Mouse (Mus musculus): ENCODE results near the gene Ccdc40. TPM values are rescaled to one million over a fixed set of nuclear protein-coding genes. Genes with fewer than 3 reads are reported as not detected.

Gene Ccdc40
- polyA plus RNA-seq, 1 experiment from 2014 or later, result 6.7 TPM

GRCm38 (mm10) chr11:119191606-119192081 is 36.7 kb upstream of the Ccdc40 start:
- Histone ChIP-seq H3K9me3 (no peaks in the 10 kb centered on the region), H3K9ac (no peak overlapping the region), H3K27ac (no peak overlapping the region), H3K36me3 (0 out of 2 replicates have a peak, but pooled peaks cover under 1% of the 10 kb centered on the region), H3K4me3 (no peak overlapping the region), H3K4me2 (no peak overlapping the region), H3K27me3 (no peaks in the 10 kb centered on the region), H3K4me1 (peaks cover 51% of the 10 kb centered on the region)
- 78% methylated on average over 9 of the region's 9 CpGs for WGBS
- ATAC-seq (ENCODE audit: insufficient number of reproducible peaks, insufficient read depth, low FRiP score, low TSS enrichment, low read depth), result no peak

GRCm38 (mm10) chr11:119192176-119192575 is 36.2 kb upstream of the Ccdc40 start:
- H3K4me3 ChIP-seq, result no peak overlapping the region
- ATAC-seq (ENCODE audit: insufficient number of reproducible peaks, insufficient read depth, low FRiP score, low TSS enrichment, low read depth), result no peak
- H3K4me1 ChIP-seq, result peaks cover 47% of the 10 kb centered on the region
- no peaks in the 10 kb centered on the region for H3K9me3 ChIP-seq
- H3K36me3 ChIP-seq, result peaks cover 6% of the 10 kb centered on the region
- H3K9ac ChIP-seq, result no peak overlapping the region
- H3K27ac ChIP-seq, result no peak overlapping the region
- WGBS, result 82% methylated on average over 5 of the region's 5 CpGs
- H3K4me2 ChIP-seq, result no peak overlapping the region
- no peaks in the 10 kb centered on the region for H3K27me3 ChIP-seq

DNA sequence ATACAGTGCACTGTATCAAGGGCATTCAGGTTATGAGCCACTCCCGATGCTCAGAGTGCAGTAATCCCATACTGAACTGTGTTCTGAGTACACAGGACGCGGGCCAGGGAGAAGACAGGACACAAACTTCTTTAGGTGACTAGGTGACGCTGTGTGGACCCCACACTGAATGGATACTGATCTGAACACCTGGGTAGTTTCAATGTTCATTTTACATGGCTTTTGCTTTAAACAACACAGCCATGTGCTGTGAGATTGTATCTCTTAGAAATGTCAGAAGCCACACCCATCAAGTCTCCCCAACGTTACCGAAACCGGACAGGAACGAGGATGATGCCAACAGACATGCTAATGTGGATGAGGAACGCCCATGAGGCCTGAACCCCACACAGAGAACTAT is 35.8 kb upstream of the Ccdc40 start:
- Histone ChIP-seq H3K36me3 (peaks cover 10% of the 10 kb centered on the region), H3K9me3 (no peaks in the 10 kb centered on the region), H3K4me3 (no peak overlapping the region), H3K27ac (no peak overlapping the region), H3K27me3 (no peaks in the 10 kb centered on the region), H3K9ac (no peak overlapping the region), H3K4me2 (no peak overlapping the region), H3K4me1 (peaks cover 42% of the 10 kb centered on the region)
- no peak for ATAC-seq (ENCODE audit: insufficient number of reproducible peaks, insufficient read depth, low FRiP score, low TSS enrichment, low read depth)
- whole genome bisulfite sequencing, result 78% methylated on average over 9 of the region's 9 CpGs

GRCm38 (mm10) chr11:119197618-119198563 is 30.5 kb upstream of the Ccdc40 start:
- no peak overlapping the region for H3K9ac ChIP-seq
- 89% methylated on average over 18 of the region's 18 CpGs for WGBS
- no peak overlapping the region for H3K4me2 ChIP-seq
- peaks cover 39% of the 10 kb centered on the region for H3K36me3 ChIP-seq
- peaks cover 1% of the 10 kb centered on the region; the same call in 1 of the 2 replicates for H3K4me1 ChIP-seq
- H3K4me3 ChIP-seq, result no peak overlapping the region
- no peaks in the 10 kb centered on the region for H3K9me3 ChIP-seq
- no peak overlapping the region for H3K27ac ChIP-seq
- ATAC-seq (ENCODE audit: insufficient number of reproducible peaks, insufficient read depth, low FRiP score, low TSS enrichment, low read depth), result no peak; the same call in 1 of the 2 replicates
- H3K27me3 ChIP-seq, result no peaks in the 10 kb centered on the region

GRCm38 (mm10) chr11:119198564-119199232 is 29.7 kb upstream of the Ccdc40 start:
- ATAC-seq (ENCODE audit: insufficient number of reproducible peaks, insufficient read depth, low FRiP score, low TSS enrichment, low read depth), result no peak
- Histone ChIP-seq H3K4me3 (no peak overlapping the region), H3K27me3 (no peaks in the 10 kb centered on the region), H3K4me2 (no peak overlapping the region), H3K9ac (no peak overlapping the region), H3K4me1 (no peaks in the 10 kb centered on the region), H3K27ac (no peak overlapping the region), H3K9me3 (no peaks in the 10 kb centered on the region), H3K36me3 (peaks cover 39% of the 10 kb centered on the region)
- 59% methylated on average over 26 of the region's 26 CpGs for WGBS

- Histone ChIP-seq H3K4me2 (no peak overlapping the region), H3K27me3 (no peaks in the 10 kb centered on the region), H3K9me3 (no peaks in the 10 kb centered on the region), H3K36me3 (peaks cover 39% of the 10 kb centered on the region), H3K27ac (no peak overlapping the region), H3K9ac (no peak overlapping the region), H3K4me3 (no peak overlapping the region), H3K4me1 (no peaks in the 10 kb centered on the region)
- 89% methylated on average over 4 of the region's 4 CpGs for WGBS
- no peak for ATAC-seq (ENCODE audit: insufficient number of reproducible peaks, insufficient read depth, low FRiP score, low TSS enrichment, low read depth)
These were observed 29.2 kb upstream of the Ccdc40 start for GRCm38 (mm10) chr11:119199233-119199601.

- Histone ChIP-seq H3K4me3 (no peak overlapping the region), H3K9ac (no peak overlapping the region), H3K36me3 (peaks cover 49% of the 10 kb centered on the region), H3K4me2 (no peak overlapping the region), H3K27ac (no peak overlapping the region), H3K4me1 (no peaks in the 10 kb centered on the region; the same call in 1 of the 2 replicates), H3K27me3 (no peaks in the 10 kb centered on the region), H3K9me3 (no peaks in the 10 kb centered on the region)
- 51% methylated on average over 5 of the region's 5 CpGs for WGBS
- no peak for ATAC-seq (ENCODE audit: insufficient number of reproducible peaks, insufficient read depth, low FRiP score, low TSS enrichment, low read depth)
These were observed 24.9 kb upstream of the Ccdc40 start for GRCm38 (mm10) chr11:119203423-119203822.

DNA sequence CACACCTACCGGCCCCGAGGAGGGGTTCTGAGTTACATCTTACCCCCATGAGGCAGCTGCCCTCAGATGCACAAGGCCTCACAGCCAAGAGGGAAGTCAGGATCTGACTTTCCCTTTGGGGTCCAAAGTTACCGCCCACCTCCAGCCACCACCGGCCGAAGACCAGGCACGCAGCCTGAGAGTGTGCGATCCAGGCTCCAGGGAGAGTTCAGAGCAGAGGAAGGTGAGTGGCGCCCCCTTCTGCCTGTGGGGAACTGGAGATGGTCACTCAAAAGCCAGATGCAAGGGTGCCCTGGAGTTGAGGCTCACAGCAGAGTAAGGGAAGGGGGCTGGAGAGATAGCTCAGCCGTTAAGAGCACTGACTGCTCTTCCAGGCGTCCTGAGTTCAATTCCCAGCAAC is 22.6 kb upstream of the Ccdc40 start:
- H3K9me3 ChIP-seq, result no peaks in the 10 kb centered on the region
- no peak overlapping the region for H3K27ac ChIP-seq
- ATAC-seq (ENCODE audit: insufficient number of reproducible peaks, insufficient read depth, low FRiP score, low TSS enrichment, low read depth), result no peak
- H3K4me1 ChIP-seq, result peaks cover 21% of the 10 kb centered on the region
- no peak overlapping the region for H3K9ac ChIP-seq
- H3K4me2 ChIP-seq, result no peak overlapping the region
- H3K4me3 ChIP-seq, result no peak overlapping the region
- 86% methylated on average over 10 of the region's 10 CpGs for WGBS
- H3K36me3 ChIP-seq, result peaks cover 50% of the 10 kb centered on the region
- no peaks in the 10 kb centered on the region for H3K27me3 ChIP-seq

DNA sequence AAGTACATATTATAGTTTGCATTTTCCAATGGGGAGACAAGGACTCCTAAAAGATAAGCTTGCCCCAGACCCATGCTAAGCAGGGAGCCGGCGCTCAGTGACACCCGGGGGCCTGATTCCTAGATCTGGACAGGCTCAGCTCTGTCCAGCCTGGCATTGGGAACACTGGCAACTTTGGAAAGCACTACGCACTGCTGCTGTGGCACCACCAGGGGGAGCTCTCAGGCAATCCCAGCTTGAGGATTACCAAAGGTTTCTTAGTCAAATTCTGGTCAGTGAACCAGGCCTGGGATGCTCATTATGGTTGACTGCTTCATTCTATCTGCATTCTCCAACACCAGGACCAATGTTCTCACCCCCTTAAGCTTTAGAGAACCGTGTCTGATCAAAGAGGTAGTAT is 21.8 kb upstream of the Ccdc40 start:
- Histone ChIP-seq H3K4me2 (no peak overlapping the region), H3K9ac (no peak overlapping the region), H3K4me1 (peaks cover 28% of the 10 kb centered on the region), H3K27ac (no peak overlapping the region), H3K36me3 (peaks cover 48% of the 10 kb centered on the region), H3K27me3 (no peaks in the 10 kb centered on the region), H3K9me3 (no peaks in the 10 kb centered on the region), H3K4me3 (no peak overlapping the region)
- 36% methylated on average over 5 of the region's 5 CpGs for WGBS
- ATAC-seq (ENCODE audit: insufficient number of reproducible peaks, insufficient read depth, low FRiP score, low TSS enrichment, low read depth), result no peak

DNA sequence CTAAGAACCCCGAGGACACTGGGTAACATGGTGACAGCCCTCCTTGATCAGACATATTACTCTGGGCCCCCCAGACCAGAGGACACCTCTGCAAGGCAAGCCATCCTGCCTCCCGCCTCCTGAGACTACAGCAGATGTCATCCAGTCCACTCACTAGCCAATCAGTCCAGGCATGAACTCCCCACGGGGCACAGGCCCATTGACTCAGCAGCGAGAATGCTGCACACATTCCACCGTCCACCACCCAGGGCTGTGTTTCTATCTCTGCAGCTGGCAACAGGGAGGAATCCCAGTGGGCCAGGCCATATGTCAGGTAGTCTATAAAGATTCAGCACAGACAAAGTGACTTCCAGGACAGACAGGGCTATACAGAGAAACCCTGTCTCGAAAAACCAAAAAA is 20.4 kb upstream of the Ccdc40 start:
- H3K4me3 ChIP-seq, result no peak overlapping the region
- H3K4me2 ChIP-seq, result no peak overlapping the region
- ATAC-seq (ENCODE audit: insufficient number of reproducible peaks, insufficient read depth, low FRiP score, low TSS enrichment, low read depth), result no peak
- H3K4me1 ChIP-seq, result peaks cover 41% of the 10 kb centered on the region
- no peaks in the 10 kb centered on the region for H3K9me3 ChIP-seq
- H3K36me3 ChIP-seq, result peaks cover 40% of the 10 kb centered on the region
- H3K27me3 ChIP-seq, result no peaks in the 10 kb centered on the region
- WGBS, result 84% methylated on average over 6 of the region's 6 CpGs
- H3K9ac ChIP-seq, result no peak overlapping the region
- H3K27ac ChIP-seq, result no peak overlapping the region

DNA sequence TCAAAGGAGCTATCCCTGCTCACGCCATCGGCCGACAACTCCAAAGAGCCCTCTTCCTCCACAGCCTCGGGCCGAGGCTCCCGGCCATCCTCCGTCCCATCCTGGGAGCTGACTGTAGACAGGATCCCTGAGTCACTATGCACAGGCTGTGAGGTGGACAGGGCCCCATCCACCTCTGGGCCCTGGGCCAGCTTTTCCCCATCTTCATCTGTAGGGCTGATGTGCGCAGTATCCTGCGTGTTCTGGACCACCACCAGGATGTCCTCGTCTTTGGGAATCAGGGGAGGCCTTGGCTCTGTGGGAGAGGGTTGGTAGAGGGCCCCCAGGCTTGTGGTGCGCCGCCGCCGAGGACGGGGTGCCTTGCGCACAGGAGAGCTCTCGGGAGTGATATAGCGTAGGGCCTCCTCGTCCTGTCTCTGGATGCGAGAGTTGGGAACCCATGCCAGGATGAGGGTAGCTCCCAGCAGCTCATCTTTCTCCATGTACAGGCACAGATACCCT is 19.5 kb upstream of the Ccdc40 start:
- Histone ChIP-seq H3K4me2 (no peak overlapping the region), H3K27me3 (no peaks in the 10 kb centered on the region), H3K4me1 (peaks cover 47% of the 10 kb centered on the region), H3K9ac (no peak overlapping the region), H3K4me3 (no peak overlapping the region), H3K36me3 (peaks cover 40% of the 10 kb centered on the region), H3K27ac (peak overlapping the region; percentile 60; the same call in 1 of the 2 replicates), H3K9me3 (no peaks in the 10 kb centered on the region)
- no peak for ATAC-seq (ENCODE audit: insufficient number of reproducible peaks, insufficient read depth, low FRiP score, low TSS enrichment, low read depth)
- 90% methylated on average over 20 of the region's 20 CpGs for WGBS

Measured in embryonic facial prominence, embryonic 13.5 days (tissue).